Mouse (Mus musculus) forebrain, postnatal 0 days (tissue): Measurements from ENCODE around the gene Cacng7. TPM values are rescaled to one million over a fixed set of nuclear protein-coding genes. Genes with fewer than 3 reads are reported as not detected.

Experiments
- ATAC-seq: fragments of 200-750 bp; cut with Nextera tagmentation; 2 replicates; pipeline ENCODE4 v1.8.0; 2017; ENCODE audit warnings: mild to moderate bottlenecking, moderate library complexity
- DNase-seq: peaks from one replicate; pipeline ENCODE4 v3.0.0-alpha.2; 2015
- H3K27ac ChIP-seq: fragments of 300-500 bp; sonication (generic); 2 replicates; pipeline ENCODE4 v1.5.1; 2014; ENCODE audit warnings: low read depth, mild to moderate bottlenecking, antibody characterized with exemption, low read length, moderate library complexity, mixed read lengths
- H3K27me3 ChIP-seq: fragments of 300-500 bp; sonication (generic); 2 replicates; pipeline ENCODE4 v1.6.1; 2014; ENCODE audit warnings: mild to moderate bottlenecking, low read length, mixed read lengths; ENCODE audit not compliant: insufficient read depth
- H3K36me3 ChIP-seq: fragments of 300-500 bp; sonication (generic); 2 replicates; pipeline ENCODE4 v1.6.1; 2014; ENCODE audit warnings: mild to moderate bottlenecking, moderate library complexity; ENCODE audit not compliant: insufficient read depth
- H3K4me1 ChIP-seq: fragments of 300-500 bp; sonication (generic); 2 replicates; pipeline ENCODE4 v1.6.1; 2014; ENCODE audit warnings: antibody characterized with exemption; ENCODE audit not compliant: insufficient read depth
- H3K4me2 ChIP-seq: fragments of 300-500 bp; sonication (generic); 2 replicates; pipeline ENCODE4 v1.6.1; 2014; ENCODE audit warnings: low read depth, mild to moderate bottlenecking, moderate library complexity
- H3K4me3 ChIP-seq: fragments of 300-500 bp; sonication (generic); 2 replicates; pipeline ENCODE4 v1.5.1; 2014; ENCODE audit warnings: low read depth, low read length, mixed read lengths
- H3K9ac ChIP-seq: fragments of 300-500 bp; sonication (generic); 2 replicates; pipeline ENCODE4 v1.6.1; 2014; ENCODE audit warnings: mild to moderate bottlenecking
- H3K9me3 ChIP-seq: fragments of 300-500 bp; sonication (generic); 2 replicates; pipeline ENCODE4 v1.6.1; 2016; ENCODE audit warnings: low read length
- CTCF ChIP-seq: sonication (generic); IDR thresholded peaks from 2 replicates; pipeline ENCODE4 v1.5.1; 2016; ENCODE audit warnings: antibody characterized with exemption, control low read depth, low read depth
- WGBS: fragments of 180-500 bp; shearing (Covaris S2); extraction: QIAGEN DNeasy Blood & Tissue Kit; methylation state at CpG from one replicate; pipeline ENCODE4 v1.1.7; 2014; 5-methylcytosine and 5-hydroxymethylcytosine counted together
- polyA plus RNA-seq: library from polyadenylated mRNA; unstranded; fragments of >200 nt; fragmentation: Nextera tagmentation; extraction: Ambion mirVana; gene quantifications from 2 replicates; pipeline ENCODE4 v1.2.1, GENCODE M21; 2015
- total RNA-seq: library from RNA; depleted of rRNA; stranded (reverse); fragments of >200 nt; gene quantifications from 2 replicates; pipeline ENCODE4 v1.2.3, GENCODE M21; 2014

Cacng7 gene
- total and polyA plus RNA-seq, 2 experiments from 2014 or later = 2.5 to 73.4 TPM

GRCm38 (mm10) chr7:3332224-3332615 is 535 bp upstream of the Cacng7 start:
- peak overlapping the region; percentile 86 for H3K4me2 ChIP-seq
- DNase-seq = no peak
- under 1% methylated on average over 4 of the region's 4 CpGs for WGBS
- H3K27me3 ChIP-seq = no peaks in the 10 kb centered on the region
- peak overlapping the region; percentile 87 for H3K9ac ChIP-seq
- H3K36me3 ChIP-seq = peaks cover 15% of the 10 kb centered on the region
- peak; percentile 1; the same call in 1 of the 2 replicates for ATAC-seq
- no peaks in the 10 kb centered on the region for H3K9me3 ChIP-seq
- H3K4me1 ChIP-seq = 0 out of 2 replicates have a peak, but pooled peaks cover 8% of the 10 kb centered on the region
- no peak for TF ChIP-seq CTCF
- H3K27ac ChIP-seq = peak overlapping the region; percentile 86
- peak overlapping the region; percentile 82 for H3K4me3 ChIP-seq

GRCm38 (mm10) chr7:3333542-3333941 is 787 bp downstream of the Cacng7 start:
- WGBS = 7% methylated on average over 5 of the region's 5 CpGs
- Histone ChIP-seq H3K9ac (peak overlapping the region; percentile 87), H3K36me3 (peaks cover 9% of the 10 kb centered on the region; the same call in 1 of the 2 replicates), H3K4me2 (peak overlapping the region; percentile 86), H3K4me3 (peak overlapping the region; percentile 82), H3K4me1 (0 out of 2 replicates have a peak, but pooled peaks cover 8% of the 10 kb centered on the region), H3K27me3 (no peaks in the 10 kb centered on the region), H3K9me3 (no peaks in the 10 kb centered on the region), H3K27ac (peak overlapping the region; percentile 86; the same call in 1 of the 2 replicates)
- TF ChIP-seq CTCF = no peak
- no peak for ATAC-seq
- no peak for DNase-seq

GRCm38 (mm10) chr7:3336412-3336811 is 3.7 kb downstream of the Cacng7 start:
- Histone ChIP-seq H3K4me1 (0 out of 2 replicates have a peak, but pooled peaks cover 8% of the 10 kb centered on the region), H3K36me3 (peaks cover 21% of the 10 kb centered on the region), H3K4me2 (no peak overlapping the region), H3K4me3 (no peak overlapping the region), H3K27me3 (no peaks in the 10 kb centered on the region), H3K9ac (no peak overlapping the region), H3K27ac (no peak overlapping the region), H3K9me3 (no peaks in the 10 kb centered on the region)
- ATAC-seq = no peak
- no peak for TF ChIP-seq CTCF
- WGBS = 66% methylated on average over 17 of the region's 17 CpGs
- no peak for DNase-seq

- Histone ChIP-seq H3K9ac (no peak overlapping the region), H3K4me2 (no peak overlapping the region), H3K27ac (no peak overlapping the region), H3K36me3 (peaks cover 31% of the 10 kb centered on the region), H3K9me3 (no peaks in the 10 kb centered on the region), H3K4me3 (no peak overlapping the region), H3K4me1 (0 out of 2 replicates have a peak, but pooled peaks cover 7% of the 10 kb centered on the region), H3K27me3 (no peaks in the 10 kb centered on the region)
- TF ChIP-seq CTCF = no peak
- ATAC-seq (no peak), DNase-seq (no peak)
- 94% methylated on average over 11 of the region's 11 CpGs for WGBS
Measured at GRCm38 (mm10) chr7:3338286-3338935, 5.7 kb downstream of the Cacng7 start.

- no peaks in the 10 kb centered on the region for H3K9me3 ChIP-seq
- H3K36me3 ChIP-seq = peaks cover 36% of the 10 kb centered on the region
- no peak for ATAC-seq
- peak; percentile 13; the same call in 1 of the 2 replicates for TF ChIP-seq CTCF
- no peak for DNase-seq
- WGBS = 97% methylated on average over 11 of the region's 11 CpGs
- H3K27me3 ChIP-seq = no peaks in the 10 kb centered on the region
- no peak overlapping the region for H3K4me3 ChIP-seq
- H3K4me1 ChIP-seq = 0 out of 2 replicates have a peak, but pooled peaks cover 1% of the 10 kb centered on the region
- no peak overlapping the region for H3K9ac ChIP-seq
- H3K4me2 ChIP-seq = no peak overlapping the region
- no peak overlapping the region for H3K27ac ChIP-seq
Measured at GRCm38 (mm10) chr7:3339010-3339409, 6.3 kb downstream of the Cacng7 start.

- no peaks in the 10 kb centered on the region for H3K9me3 ChIP-seq
- no peak for ATAC-seq
- TF ChIP-seq CTCF = no peak
- H3K27me3 ChIP-seq = no peaks in the 10 kb centered on the region
- DNase-seq = no peak
- no peak overlapping the region for H3K9ac ChIP-seq
- H3K4me3 ChIP-seq = no peak overlapping the region
- peaks cover 51% of the 10 kb centered on the region for H3K36me3 ChIP-seq
- no peak overlapping the region for H3K27ac ChIP-seq
- 95% methylated on average over 3 of the region's 3 CpGs for whole genome bisulfite sequencing
- H3K4me2 ChIP-seq = no peak overlapping the region
- no peaks in the 10 kb centered on the region for H3K4me1 ChIP-seq
Measured at GRCm38 (mm10) chr7:3343861-3344260, 11.1 kb downstream of the Cacng7 start.

- no peak overlapping the region for H3K9ac ChIP-seq
- no peak overlapping the region for H3K4me2 ChIP-seq
- no peaks in the 10 kb centered on the region for H3K4me1 ChIP-seq
- 94% methylated on average over 3 of the region's 3 CpGs for WGBS
- TF ChIP-seq CTCF = no peak
- ATAC-seq (no peak), DNase-seq (no peak)
- no peak overlapping the region for H3K27ac ChIP-seq
- no peaks in the 10 kb centered on the region for H3K27me3 ChIP-seq
- no peaks in the 10 kb centered on the region for H3K9me3 ChIP-seq
- H3K4me3 ChIP-seq = no peak overlapping the region
- H3K36me3 ChIP-seq = peaks cover 48% of the 10 kb centered on the region
Measured at GRCm38 (mm10) chr7:3345301-3345700, 12.5 kb downstream of the Cacng7 start.
